Mouse (Mus musculus): ENCODE results near the gene Olfr1393. TPM values are rescaled to one million over a fixed set of nuclear protein-coding genes. Genes with fewer than 3 reads are reported as not detected.
A peak's percentile ranks its signal among the peaks of the same experiment; 100 is the strongest.

The Olfr1393 gene
- polyA plus RNA-seq, 1 experiment from 2014 or later: not detected

- Histone ChIP-seq H3K27ac (no peak overlapping the region), H3K27me3 (replicated peaks) (no peaks in the 10 kb centered on the region), H3K4me3 (no peak overlapping the region), H3K9ac (no peak overlapping the region), H3K4me1 (peaks cover 22% of the 10 kb centered on the region), H3K36me3 (no peaks in the 10 kb centered on the region), H3K9me3 (no peaks in the 10 kb centered on the region), H3K4me2 (replicated peaks) (peak overlapping the region; percentile 68)
- 42% methylated on average over 12 of the region's 12 CpGs for WGBS
- ATAC-seq (ENCODE audit: low FRiP score, low read depth): no peak
Measured at GRCm38 (mm10) chr11:49245634-49246415, 32.3 kb upstream of the Olfr1393 start.

DNA sequence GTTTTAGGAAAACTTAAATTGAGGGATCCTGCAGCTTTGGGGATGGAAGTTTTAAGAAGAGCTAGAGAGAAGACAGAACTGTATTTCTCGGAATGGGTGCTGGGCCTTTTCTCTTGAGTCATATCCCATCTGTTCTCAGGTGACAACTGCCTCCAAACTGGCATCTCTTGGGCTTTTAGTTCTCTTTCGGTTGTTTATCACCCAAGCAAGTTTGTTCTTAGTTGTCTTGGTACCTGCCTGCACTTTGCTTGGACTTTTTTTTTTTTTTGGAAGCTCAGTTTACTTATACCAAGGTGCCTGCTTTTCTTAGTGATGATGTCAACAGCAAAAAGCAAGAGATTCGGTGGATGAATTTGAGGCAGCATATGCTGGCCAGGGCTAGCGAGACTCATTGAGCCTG, 31.6 kb upstream of the Olfr1393 start:
- no peak overlapping the region for H3K9ac ChIP-seq

DNA sequence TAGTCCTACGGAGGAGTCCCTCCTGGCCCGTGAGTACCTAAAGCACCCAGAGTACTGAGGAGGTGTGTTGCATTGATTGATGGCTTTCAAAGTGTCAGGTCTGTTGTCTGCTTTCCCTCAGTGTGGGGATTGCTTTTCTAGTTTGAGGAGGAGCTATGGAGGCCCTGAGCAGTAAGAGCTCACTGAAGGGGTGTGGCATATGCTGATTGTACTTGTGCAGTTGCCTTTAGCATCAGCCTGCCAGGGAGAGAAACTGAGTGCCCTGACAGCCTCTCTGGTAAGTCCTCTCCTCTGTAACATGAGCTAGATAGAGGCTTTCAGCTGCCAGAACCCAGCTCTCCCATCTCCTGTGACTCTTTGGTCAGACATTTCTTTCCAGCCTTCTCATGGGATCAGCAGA, 30.8 kb upstream of the Olfr1393 start:
- Histone ChIP-seq H3K4me2 (replicated peaks) (no peak overlapping the region), H3K9ac (peak overlapping the region; percentile 40; the same call in 1 of the 2 replicates), H3K27ac (no peak overlapping the region), H3K4me3 (no peak overlapping the region), H3K9me3 (no peaks in the 10 kb centered on the region), H3K36me3 (no peaks in the 10 kb centered on the region), H3K4me1 (peaks cover 27% of the 10 kb centered on the region), H3K27me3 (replicated peaks) (no peaks in the 10 kb centered on the region)
- ATAC-seq (ENCODE audit: low FRiP score, low read depth): no peak
- 56% methylated on average over 2 of the region's 2 CpGs for WGBS

More for the DNA sequence above, 31.6 kb upstream of the Olfr1393 start:
- no peaks in the 10 kb centered on the region for H3K36me3 ChIP-seq
- no peak overlapping the region for H3K27ac ChIP-seq
- H3K4me1 ChIP-seq: peaks cover 27% of the 10 kb centered on the region
- WGBS: 90% methylated on average over 4 of the region's 4 CpGs
- H3K27me3 ChIP-seq (replicated peaks): no peaks in the 10 kb centered on the region
- H3K9me3 ChIP-seq: no peaks in the 10 kb centered on the region
- H3K4me3 ChIP-seq: no peak overlapping the region
- no peak overlapping the region for H3K4me2 ChIP-seq (replicated peaks)
- no peak for ATAC-seq (ENCODE audit: low FRiP score, low read depth)

DNA sequence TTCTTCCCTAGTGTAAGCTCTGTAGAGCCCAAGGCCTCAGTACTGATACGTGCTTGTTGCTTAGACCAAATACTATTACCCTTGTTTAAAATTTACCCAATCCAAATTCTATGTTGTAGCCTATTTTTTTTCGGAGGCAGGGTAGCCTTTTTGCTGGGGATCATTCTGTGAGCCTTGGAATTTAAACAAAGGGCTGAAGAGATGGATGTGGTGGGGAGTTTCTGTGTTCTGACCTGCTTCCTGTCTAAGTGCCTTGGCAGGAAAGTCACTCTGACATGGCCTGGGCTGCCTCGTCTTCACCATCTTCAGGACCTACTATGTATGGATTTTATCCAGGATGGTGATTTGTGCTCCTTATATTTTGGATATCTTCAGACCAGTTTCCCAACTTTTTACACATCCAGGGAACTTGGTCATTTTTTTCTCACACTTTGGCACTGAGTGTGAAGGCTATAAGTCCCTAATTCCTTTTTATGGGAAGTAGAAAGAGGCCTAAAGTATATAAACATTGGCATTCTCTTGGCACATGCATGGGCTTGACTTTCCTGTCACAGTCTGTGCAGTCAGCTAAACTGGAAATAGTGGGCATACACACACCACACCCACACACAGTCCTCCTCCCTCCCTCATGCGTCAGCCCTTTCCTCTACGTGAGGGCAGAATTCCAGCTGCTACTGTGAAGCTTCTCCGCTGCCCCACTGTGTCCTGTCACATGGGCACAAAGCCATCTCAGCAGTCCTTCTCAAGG, 29.7 kb upstream of the Olfr1393 start:
- Histone ChIP-seq H3K4me1 (peaks cover 27% of the 10 kb centered on the region), H3K4me3 (no peak overlapping the region), H3K27ac (no peak overlapping the region), H3K4me2 (replicated peaks) (no peak overlapping the region), H3K9ac (no peak overlapping the region), H3K9me3 (no peaks in the 10 kb centered on the region), H3K27me3 (replicated peaks) (no peaks in the 10 kb centered on the region), H3K36me3 (no peaks in the 10 kb centered on the region)
- 72% methylated on average over 6 of the region's 6 CpGs for WGBS
- no peak for ATAC-seq (ENCODE audit: low FRiP score, low read depth)

- Histone ChIP-seq H3K27me3 (replicated peaks) (no peaks in the 10 kb centered on the region), H3K36me3 (no peaks in the 10 kb centered on the region; the same call in 1 of the 2 replicates), H3K9me3 (no peaks in the 10 kb centered on the region), H3K4me3 (no peak overlapping the region), H3K4me2 (replicated peaks) (peak overlapping the region; percentile 87; the same call in 1 of the 2 replicates), H3K27ac (no peak overlapping the region), H3K4me1 (peaks cover 27% of the 10 kb centered on the region), H3K9ac (no peak overlapping the region)
- WGBS: 82% methylated on average over 6 of the region's 6 CpGs
- no peak for ATAC-seq (ENCODE audit: low FRiP score, low read depth)
Measured at GRCm38 (mm10) chr11:49248974-49249700, 29.0 kb upstream of the Olfr1393 start.

DNA sequence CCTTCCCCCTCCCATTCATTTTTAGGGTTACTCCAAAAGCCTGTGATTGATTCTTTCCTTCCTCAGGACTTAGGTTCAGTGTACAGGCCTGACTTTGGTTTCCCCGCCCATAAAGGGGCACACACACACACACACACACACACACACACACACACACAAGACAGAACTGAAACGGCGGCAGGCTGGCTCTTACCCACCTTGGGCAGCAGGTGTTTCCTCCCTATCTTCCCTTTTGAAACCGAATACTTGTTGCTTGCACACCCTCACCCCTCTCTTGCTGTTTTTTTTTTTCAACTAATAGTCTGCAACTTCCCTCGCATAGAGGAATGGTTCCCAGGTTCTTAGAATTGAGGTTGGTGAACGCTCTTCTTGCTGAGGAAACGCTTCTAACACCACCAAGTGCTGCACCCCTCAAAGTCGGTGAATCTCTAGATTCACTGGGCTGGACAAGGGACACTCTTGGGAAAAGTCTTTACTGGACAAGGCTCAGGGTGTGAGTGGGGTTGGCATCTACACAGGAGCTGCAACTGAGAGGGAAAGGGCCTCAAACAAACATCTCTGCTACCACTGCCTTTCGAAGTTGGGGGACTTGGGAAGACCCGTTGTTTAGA, 28.2 kb upstream of the Olfr1393 start:
- WGBS: 27% methylated on average over 10 of the region's 10 CpGs
- no peak overlapping the region for H3K27ac ChIP-seq
- ATAC-seq (ENCODE audit: low FRiP score, low read depth): no peak; the same call in 1 of the 2 replicates
- peak overlapping the region; percentile 60 for H3K4me3 ChIP-seq
- peaks cover 7% of the 10 kb centered on the region for H3K36me3 ChIP-seq
- peak overlapping the region; percentile 80 for H3K9ac ChIP-seq
- no peaks in the 10 kb centered on the region for H3K27me3 ChIP-seq (replicated peaks)
- peaks cover 23% of the 10 kb centered on the region for H3K4me1 ChIP-seq
- H3K4me2 ChIP-seq (replicated peaks): peak overlapping the region; percentile 87
- no peaks in the 10 kb centered on the region for H3K9me3 ChIP-seq

DNA sequence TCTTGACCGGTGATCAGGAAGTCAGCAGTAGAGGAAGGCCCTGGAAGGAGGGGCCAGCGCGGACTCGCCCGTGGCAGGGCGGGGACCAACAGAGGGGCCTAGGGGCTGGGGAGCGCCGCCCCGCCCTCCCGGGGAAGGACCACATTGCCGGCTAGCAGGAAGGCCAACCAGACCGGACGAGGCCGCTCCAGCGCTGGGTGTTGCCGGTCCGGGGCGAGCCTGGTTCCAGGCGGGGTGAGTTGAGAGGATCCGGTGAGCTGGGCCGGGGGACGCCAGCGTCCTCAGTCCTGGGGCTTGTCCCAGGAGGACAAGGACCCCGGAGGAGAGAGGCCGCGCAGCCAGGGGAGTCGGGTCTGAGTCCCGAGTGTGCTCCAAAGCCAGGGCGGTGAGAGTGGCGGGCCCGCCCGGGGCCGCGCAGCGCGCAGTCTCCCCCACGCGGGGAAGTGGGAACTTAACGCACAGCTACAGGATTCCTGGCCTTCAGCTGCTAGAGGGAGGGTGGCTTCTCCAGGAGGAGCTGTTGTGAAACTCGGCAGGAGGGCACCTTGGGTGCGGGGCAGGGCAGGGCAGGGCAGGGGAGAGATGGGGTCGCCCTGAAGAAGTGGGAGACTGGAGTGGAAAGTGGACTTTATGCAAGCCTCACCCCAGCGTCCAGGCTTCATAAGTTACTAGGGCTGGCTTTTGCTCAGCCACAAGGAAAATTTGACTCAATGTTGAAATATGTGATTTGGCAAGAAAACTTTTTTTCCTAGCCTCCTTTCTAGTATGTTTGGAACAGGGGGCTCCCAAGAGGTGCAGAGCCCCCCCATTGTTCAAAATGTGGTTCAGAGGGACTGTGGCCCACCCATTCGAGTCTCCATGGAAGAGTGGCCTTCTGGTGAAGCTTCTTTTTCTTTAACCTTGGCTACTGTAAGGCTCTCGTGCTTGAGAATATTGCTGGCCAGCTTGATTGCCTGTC, 27.4 kb upstream of the Olfr1393 start:
- WGBS: 3% methylated on average over 44 of the region's 45 CpGs
- Histone ChIP-seq H3K9me3 (no peaks in the 10 kb centered on the region), H3K4me3 (peak overlapping the region; percentile 60), H3K27me3 (replicated peaks) (no peaks in the 10 kb centered on the region), H3K4me1 (peaks cover 15% of the 10 kb centered on the region), H3K36me3 (peaks cover 9% of the 10 kb centered on the region), H3K9ac (peak overlapping the region; percentile 80), H3K27ac (no peak overlapping the region), H3K4me2 (replicated peaks) (peak overlapping the region; percentile 87)
- ATAC-seq (ENCODE audit: low FRiP score, low read depth): peak; percentile 90

DNA sequence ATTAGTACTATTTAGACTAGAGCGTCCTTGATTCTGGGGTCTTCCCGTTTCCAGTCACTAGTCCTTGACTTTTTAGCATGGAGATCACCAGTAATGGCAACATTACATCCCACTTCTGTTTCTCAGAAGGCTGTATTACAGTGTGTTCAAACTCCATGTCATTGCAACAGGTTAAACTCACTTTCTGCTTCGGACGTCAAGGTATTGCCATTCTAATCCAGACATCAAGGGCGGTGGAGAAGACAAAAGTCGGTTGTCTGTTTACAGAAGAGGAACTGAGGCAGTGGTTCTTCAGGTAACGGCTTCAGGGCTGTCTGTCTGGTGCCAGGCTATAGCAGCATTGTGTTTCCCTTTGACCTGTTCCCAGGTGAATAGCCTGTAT, 26.7 kb upstream of the Olfr1393 start:
- H3K27ac ChIP-seq: no peak overlapping the region
- peak overlapping the region; percentile 87 for H3K4me2 ChIP-seq (replicated peaks)
- H3K27me3 ChIP-seq (replicated peaks): no peaks in the 10 kb centered on the region
- ATAC-seq (ENCODE audit: low FRiP score, low read depth): no peak
- H3K4me1 ChIP-seq: peaks cover 12% of the 10 kb centered on the region
- peaks cover 9% of the 10 kb centered on the region for H3K36me3 ChIP-seq
- WGBS: 72% methylated on average over 7 of the region's 7 CpGs
- no peaks in the 10 kb centered on the region for H3K9me3 ChIP-seq
- peak overlapping the region; percentile 60; the same call in 1 of the 2 replicates for H3K4me3 ChIP-seq
- H3K9ac ChIP-seq: peak overlapping the region; percentile 80; the same call in 1 of the 2 replicates

DNA sequence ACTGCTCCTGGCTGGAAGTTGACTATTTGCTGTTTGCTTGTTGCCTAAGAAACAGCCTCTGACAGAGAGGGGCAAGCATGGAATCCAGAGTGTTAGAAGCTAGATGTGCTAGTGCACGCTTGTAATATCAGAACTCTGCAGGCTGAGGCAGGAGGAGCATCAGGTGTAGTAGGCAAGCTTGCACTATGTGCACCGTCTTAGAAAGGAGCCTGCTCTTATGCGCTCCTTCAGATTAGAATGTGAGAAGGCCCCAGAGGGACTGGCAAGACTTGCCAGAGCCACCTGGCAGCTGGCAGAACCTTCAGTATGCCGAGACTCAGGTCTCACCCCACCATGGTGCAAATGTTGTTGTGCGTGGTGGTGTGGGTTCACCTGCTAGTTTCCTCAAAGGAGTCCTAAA, 26.1 kb upstream of the Olfr1393 start:
- H3K4me1 ChIP-seq: peaks cover 12% of the 10 kb centered on the region
- 89% methylated on average over 5 of the region's 5 CpGs for WGBS
- H3K27me3 ChIP-seq (replicated peaks): no peaks in the 10 kb centered on the region
- no peak overlapping the region for H3K9ac ChIP-seq
- peaks cover 9% of the 10 kb centered on the region for H3K36me3 ChIP-seq
- H3K4me3 ChIP-seq: no peak overlapping the region
- no peak for ATAC-seq (ENCODE audit: low FRiP score, low read depth)
- no peak overlapping the region for H3K27ac ChIP-seq
- no peaks in the 10 kb centered on the region for H3K9me3 ChIP-seq
- peak overlapping the region; percentile 87; the same call in 1 of the 2 replicates for H3K4me2 ChIP-seq (replicated peaks)

GRCm38 (mm10) chr11:49253035-49253434, 25.1 kb upstream of the Olfr1393 start:
- H3K27ac ChIP-seq: no peak overlapping the region
- H3K4me3 ChIP-seq: no peak overlapping the region
- no peak overlapping the region for H3K9ac ChIP-seq
- peaks cover 9% of the 10 kb centered on the region for H3K36me3 ChIP-seq
- no peak for ATAC-seq (ENCODE audit: low FRiP score, low read depth)
- H3K4me2 ChIP-seq (replicated peaks): no peak overlapping the region
- H3K4me1 ChIP-seq: peaks cover 12% of the 10 kb centered on the region
- no peaks in the 10 kb centered on the region for H3K9me3 ChIP-seq
- H3K27me3 ChIP-seq (replicated peaks): no peaks in the 10 kb centered on the region
- WGBS: 93% methylated on average over 6 of the region's 6 CpGs

DNA sequence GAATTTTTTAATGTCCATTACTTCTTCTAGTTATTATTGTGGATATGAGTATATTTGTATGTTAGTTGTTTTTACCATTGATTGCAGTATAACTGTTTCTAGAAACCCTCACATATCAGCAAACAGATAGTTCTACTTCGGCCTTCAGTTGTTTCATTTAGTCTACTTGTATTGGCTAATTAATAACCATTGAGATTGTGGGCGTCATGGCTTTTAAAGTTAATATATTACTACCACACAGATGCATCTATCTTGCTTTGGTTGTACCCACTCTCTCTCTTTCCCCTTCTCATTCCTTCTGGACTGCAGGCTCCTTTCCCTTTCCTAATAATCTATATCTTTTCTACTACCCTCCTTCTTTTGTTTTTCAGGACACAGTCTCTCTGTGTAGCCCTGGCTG, 18.8 kb upstream of the Olfr1393 start:
- peaks cover 31% of the 10 kb centered on the region for H3K36me3 ChIP-seq
- H3K27me3 ChIP-seq (replicated peaks): no peaks in the 10 kb centered on the region
- no peak for ATAC-seq (ENCODE audit: low FRiP score, low read depth)
- no peak overlapping the region for H3K27ac ChIP-seq
- 89% methylated on average over 2 of the region's 2 CpGs for WGBS
- no peak overlapping the region for H3K9ac ChIP-seq
- H3K9me3 ChIP-seq: no peaks in the 10 kb centered on the region
- no peaks in the 10 kb centered on the region for H3K4me1 ChIP-seq
- H3K4me3 ChIP-seq: no peak overlapping the region
- no peak overlapping the region for H3K4me2 ChIP-seq (replicated peaks)

Measured in neural tube, embryonic 12.5 days (tissue).